Mouse (Mus musculus) megakaryocyte progenitor cell, adult 5-6 weeks (primary cell): ENCODE data around the gene Spef1. TPM values are rescaled to one million over a fixed set of nuclear protein-coding genes. Genes with fewer than 3 reads are reported as not detected.
"Not testable (repeated sequence)": the region's sequence is repeated elsewhere in the genome, so short reads cannot be mapped to it uniquely, and the experiment has no call there.

ENCODE experiments used
- ATAC-seq: replicated peaks from 2 replicates; pipeline ENCODE4 v1.8.0; 2016; ENCODE audit warnings: mild to moderate bottlenecking, moderate TSS enrichment, inconsistent platforms; ENCODE audit not compliant: poor library complexity
- total RNA-seq, 2 experiments: library from RNA; stranded (forward) in 1 of 2; stranded (reverse) in 1 of 2; fragments of 157-497, 149-512 nt in 1 of 2; fragments of 200-1000 nt in 1 of 2; gene quantifications; 2 replicates each; pipeline versions ENCODE4 v1.2.3 to v1.2.4; 2015 to 2017

Spef1 gene
- 0.39 and 0.72 TPM in 2 replicates for total RNA-seq (2015)
- total RNA-seq (2017) = 0.91 and 2.0 TPM in 2 replicates

- ATAC-seq = peak; percentile 89
These were observed at the start of gene Spef1, which contains the start of gene Cdc25b for GRCm38 (mm10) chr2:131186771-131187601. Spef1 (minus strand) TSS chr2:131187282. Cdc25b (plus strand) TSS chr2:131186949.

- ATAC-seq = peak; percentile 21
These were observed 48.0 kb upstream of the Spef1 start for GRCm38 (mm10) chr2:131234970-131235635.

- ATAC-seq = peak; percentile 20
These were observed 47.1 kb upstream of the Spef1 start for GRCm38 (mm10) chr2:131234127-131234650.

GRCm38 (mm10) chr2:131233307-131234126 lies 46.4 kb upstream of the Spef1 start, which contains the start of gene Mavs:
Mavs (plus strand) TSS chr2:131234063.
- ATAC-seq = peak; percentile 96

GRCm38 (mm10) chr2:131232558-131232957 lies 45.5 kb upstream of the Spef1 start:
- peak; percentile 54 for ATAC-seq

GRCm38 (mm10) chr2:131227243-131227642 lies 40.2 kb upstream of the Spef1 start:
- no peak for ATAC-seq

- ATAC-seq = not testable (repeated sequence)
These were observed 39.6 kb upstream of the Spef1 start for GRCm38 (mm10) chr2:131226669-131227068.

- ATAC-seq = no peak
These were observed 38.1 kb upstream of the Spef1 start for GRCm38 (mm10) chr2:131225178-131225577.

GRCm38 (mm10) chr2:131223569-131223968 lies 36.5 kb upstream of the Spef1 start:
- ATAC-seq = peak; percentile 96

- peak; percentile 33; the same call in 1 of the 2 replicates for ATAC-seq
These were observed 35.5 kb upstream of the Spef1 start for GRCm38 (mm10) chr2:131222562-131222961.

GRCm38 (mm10) chr2:131221853-131222515 lies 34.9 kb upstream of the Spef1 start:
- no peak for ATAC-seq

- no peak for ATAC-seq
These were observed 32.9 kb upstream of the Spef1 start for GRCm38 (mm10) chr2:131220030-131220429.

- no peak for ATAC-seq
These were observed 29.1 kb upstream of the Spef1 start for GRCm38 (mm10) chr2:131215941-131216858.

- peak; percentile 47 for ATAC-seq
These were observed 26.7 kb upstream of the Spef1 start for GRCm38 (mm10) chr2:131213773-131214172.

- ATAC-seq = no peak
These were observed 24.0 kb upstream of the Spef1 start for GRCm38 (mm10) chr2:131211026-131211615.

GRCm38 (mm10) chr2:131209969-131210792 lies 23.1 kb upstream of the Spef1 start:
- peak; percentile 71 for ATAC-seq

GRCm38 (mm10) chr2:131209125-131209795 lies 22.2 kb upstream of the Spef1 start:
- ATAC-seq = peak; percentile 36
